Mouse (Mus musculus) layer of hippocampus, adult 11-12 months (tissue): Measurements from ENCODE around the gene Anapc15-ps.
A peak's percentile ranks its signal among the peaks of the same experiment; 100 is the strongest.

Experiments
- DNase-seq: peaks from one replicate; pipeline ENCODE4 v3.0.0; 2022; ENCODE audit warnings: low spot score

The Anapc15-ps gene

DNA sequence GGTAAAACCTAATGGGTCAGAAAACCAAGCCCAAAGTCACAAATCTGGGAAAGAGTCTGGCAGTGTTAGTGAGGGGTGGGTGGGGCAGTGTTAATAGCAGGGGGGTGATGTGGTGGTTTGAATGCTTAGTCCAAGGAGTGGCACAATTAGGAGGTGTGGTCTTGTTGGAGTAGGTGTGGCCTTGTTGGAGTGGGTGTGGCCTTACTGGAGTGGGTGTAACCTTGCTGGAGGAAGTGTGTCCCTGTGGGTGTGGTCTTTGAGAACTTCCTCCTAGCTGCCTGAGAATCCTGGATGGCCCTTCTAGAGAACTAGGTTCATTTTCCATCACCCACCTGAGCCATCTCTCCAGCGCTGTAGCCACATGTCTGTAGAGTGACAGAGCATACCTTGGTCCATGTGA lies 16.6 kb upstream of the Anapc15-ps start:
- DNase-seq = no peak

DNA sequence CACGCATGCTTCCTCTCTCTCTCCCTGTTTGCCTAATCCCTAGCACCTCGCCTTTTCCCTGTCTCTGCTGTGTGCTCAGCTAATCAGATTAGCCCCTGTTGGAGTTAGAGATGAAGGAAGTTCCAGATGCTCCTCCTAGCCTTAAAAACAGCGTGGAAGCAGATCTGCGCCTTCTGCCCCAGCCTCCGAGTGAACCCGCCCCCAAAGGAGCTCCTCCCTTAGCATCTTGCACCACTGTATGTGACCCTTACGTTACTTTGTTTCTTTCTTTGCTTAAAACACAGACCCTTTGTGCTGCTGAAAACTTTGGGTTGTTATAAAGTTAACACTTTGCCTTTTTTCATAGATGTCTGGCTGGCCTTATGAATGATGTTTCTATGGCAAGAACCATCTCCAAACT lies 15.8 kb upstream of the Anapc15-ps start:
- no peak for DNase-seq

- no peak for DNase-seq
Observed at GRCm38 (mm10) chr10:95687558-95688141, 14.4 kb upstream of the Anapc15-ps start.

DNA sequence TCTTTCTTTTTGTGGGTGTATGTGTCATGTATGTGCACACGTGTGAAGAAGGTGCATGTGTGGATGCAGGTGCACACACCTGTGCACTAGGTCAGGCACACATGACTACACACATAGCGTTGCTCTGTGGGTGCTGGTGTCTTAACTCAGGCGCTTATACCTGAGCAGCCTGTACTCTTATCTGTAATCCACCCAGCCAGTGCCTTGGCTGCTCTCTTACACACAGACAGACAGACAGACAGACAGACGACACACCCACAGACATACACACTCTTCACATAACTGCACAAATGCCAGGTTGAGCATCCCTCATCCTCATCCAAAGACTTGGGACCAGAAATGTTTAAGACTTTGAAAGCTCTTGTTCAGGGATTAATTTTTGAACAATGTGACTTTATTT lies 12.8 kb upstream of the Anapc15-ps start:
- no peak for DNase-seq

GRCm38 (mm10) chr10:95684782-95685555 lies 11.7 kb upstream of the Anapc15-ps start:
- no peak for DNase-seq

DNA sequence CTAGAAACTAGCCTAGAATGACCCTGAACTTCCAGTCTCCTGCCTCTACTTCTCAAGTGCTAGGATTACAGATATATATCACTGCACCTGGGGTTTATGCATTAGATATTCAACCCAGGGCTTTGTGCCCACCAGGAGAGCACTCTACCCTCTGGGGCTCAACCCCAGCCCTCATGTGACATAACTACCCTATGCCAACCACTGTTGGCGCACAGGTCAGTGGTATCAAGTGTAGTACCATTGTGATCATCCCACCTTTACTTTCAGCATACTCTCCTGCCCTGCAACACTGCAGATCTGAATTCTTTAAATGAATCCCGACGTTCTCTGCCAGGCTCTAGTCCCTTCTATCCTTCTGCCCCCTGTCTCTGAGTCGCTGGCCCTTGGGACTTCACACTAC lies 11.0 kb upstream of the Anapc15-ps start:
- DNase-seq = no peak

DNA sequence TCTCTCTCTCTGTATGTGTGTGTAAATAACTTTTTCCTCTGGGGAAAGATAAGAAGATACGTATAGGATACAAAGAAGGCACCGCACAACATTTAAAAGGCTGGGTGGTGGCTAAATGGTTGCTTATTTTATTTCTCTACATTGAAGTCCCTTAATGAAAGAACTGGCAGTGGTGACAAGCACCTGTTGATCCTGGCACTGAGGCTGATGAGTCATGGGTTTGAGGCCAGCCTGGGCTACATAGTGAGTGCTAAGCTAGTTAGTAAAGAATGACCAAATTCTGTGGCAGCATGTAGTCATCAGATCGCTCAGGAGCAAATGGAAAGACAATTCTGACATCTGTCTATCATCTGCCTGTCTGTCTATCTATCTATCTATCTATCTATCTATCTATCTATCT lies 10.5 kb upstream of the Anapc15-ps start:
- DNase-seq = no peak

GRCm38 (mm10) chr10:95682964-95683363 lies 9.7 kb upstream of the Anapc15-ps start:
- DNase-seq = no peak

- no peak for DNase-seq
Observed at GRCm38 (mm10) chr10:95682091-95682740, 9.0 kb upstream of the Anapc15-ps start.

DNA sequence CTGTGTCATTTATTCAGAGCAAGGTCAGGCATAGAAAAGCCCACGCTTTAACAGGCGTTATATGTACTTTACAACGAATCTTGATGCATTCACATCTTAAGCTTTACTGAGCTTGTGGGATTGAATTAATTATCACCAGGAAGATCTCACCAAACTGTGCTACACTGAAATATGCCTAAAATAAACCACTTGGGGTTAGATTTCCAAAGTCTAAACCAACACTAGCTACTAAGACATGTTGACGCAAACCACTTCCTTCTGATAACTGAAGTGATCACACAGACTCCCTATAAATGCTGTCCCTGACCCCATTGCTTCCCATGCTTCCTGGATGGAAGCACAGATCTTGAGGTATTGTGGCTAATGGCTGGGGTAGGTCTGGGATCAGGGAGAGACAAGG lies 8.2 kb upstream of the Anapc15-ps start:
- no peak for DNase-seq

GRCm38 (mm10) chr10:95681058-95681440 lies 7.8 kb upstream of the Anapc15-ps start:
- no peak for DNase-seq

GRCm38 (mm10) chr10:95680153-95681057 lies 7.2 kb upstream of the Anapc15-ps start:
- peak; percentile 38 for DNase-seq

- DNase-seq = no peak
Observed at GRCm38 (mm10) chr10:95679131-95679530, 5.9 kb upstream of the Anapc15-ps start.

- DNase-seq = peak; percentile 16
Observed at GRCm38 (mm10) chr10:95678661-95679060, 5.4 kb upstream of the Anapc15-ps start.

GRCm38 (mm10) chr10:95678241-95678640 lies 5.0 kb upstream of the Anapc15-ps start:
- DNase-seq = no peak

- peak; percentile 38 for DNase-seq
Observed at GRCm38 (mm10) chr10:95677356-95678109, 4.3 kb upstream of the Anapc15-ps start.

DNA sequence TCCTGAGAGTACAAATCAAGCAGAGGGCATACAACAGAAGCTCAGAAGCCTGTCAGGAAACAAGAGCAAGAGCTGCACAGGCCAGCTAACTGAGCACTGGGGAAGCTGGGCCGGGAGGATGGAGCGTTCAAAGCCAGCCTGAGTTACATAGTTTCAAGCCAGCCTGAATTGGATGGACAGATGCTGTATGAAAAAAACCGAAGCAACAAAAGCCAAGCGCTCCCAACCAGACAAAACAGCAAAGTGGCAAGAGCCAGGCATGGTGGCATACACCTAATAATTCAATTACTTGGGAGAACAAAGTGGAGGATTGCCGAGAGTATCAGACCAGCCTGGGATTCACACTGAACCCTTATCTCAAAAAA lies 3.7 kb upstream of the Anapc15-ps start:
- DNase-seq = no peak

DNA sequence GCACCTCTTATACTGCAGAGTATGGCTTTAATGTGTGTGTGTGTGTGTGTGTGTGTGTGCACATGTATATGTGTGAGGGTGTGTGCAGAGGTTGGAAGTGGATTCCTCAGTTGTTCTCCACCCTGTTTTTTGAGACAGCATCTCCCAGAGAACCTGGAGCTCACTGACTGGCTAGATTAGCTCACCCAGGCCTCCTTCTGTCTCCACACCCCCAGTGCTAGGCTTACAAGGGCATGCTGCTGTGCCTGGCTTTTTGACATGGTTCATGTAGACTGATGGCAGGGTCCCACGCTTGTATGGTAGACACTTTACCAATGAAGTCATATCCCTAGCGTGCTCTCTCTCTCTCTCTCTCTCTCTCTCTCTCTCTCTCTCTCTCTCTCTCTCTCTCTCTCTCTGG lies 3.1 kb upstream of the Anapc15-ps start:
- DNase-seq = no peak

- DNase-seq = peak; percentile 14
Observed at GRCm38 (mm10) chr10:95670781-95671780, 2.2 kb downstream of the Anapc15-ps start.

DNA sequence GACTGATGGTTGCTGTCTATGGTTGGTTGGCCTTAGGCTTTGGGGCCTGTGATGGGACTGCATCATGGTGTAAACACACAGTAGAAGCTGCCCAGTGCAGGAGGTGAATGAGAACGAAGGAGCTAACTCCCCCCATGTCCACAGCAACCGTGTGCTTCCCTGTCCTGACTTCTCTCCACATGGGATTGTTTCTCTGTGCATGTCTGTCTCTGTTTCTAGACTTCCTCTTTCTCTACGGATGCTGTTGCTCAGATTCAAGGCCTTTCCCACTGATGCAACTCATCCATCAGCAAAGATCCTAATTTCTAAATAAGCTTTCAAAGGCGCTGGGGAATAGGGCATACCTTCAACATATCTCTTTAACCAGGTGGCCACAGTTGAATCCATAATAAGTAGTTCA lies 3.4 kb downstream of the Anapc15-ps start:
- DNase-seq = no peak
